Mouse (Mus musculus) lung, adult 2 months (tissue): ENCODE measurements around the gene Tpst2.

Experiments used
- CTCF ChIP-seq: fragments of 200-500 bp; IDR thresholded peaks from 2 replicates; pipeline ENCODE4 v1.5.1; 2011; ENCODE audit warnings: mild to moderate bottlenecking, low read length, control low read depth; ENCODE audit not compliant: insufficient read depth
- POLR2A ChIP-seq: fragments of 200-500 bp; IDR thresholded peaks from 2 replicates; pipeline ENCODE4 v1.6.1; 2011; ENCODE audit warnings: low read depth, mild to moderate bottlenecking, control low read depth, low read length, borderline replicate concordance; ENCODE audit errors: extremely low read depth

DNA sequence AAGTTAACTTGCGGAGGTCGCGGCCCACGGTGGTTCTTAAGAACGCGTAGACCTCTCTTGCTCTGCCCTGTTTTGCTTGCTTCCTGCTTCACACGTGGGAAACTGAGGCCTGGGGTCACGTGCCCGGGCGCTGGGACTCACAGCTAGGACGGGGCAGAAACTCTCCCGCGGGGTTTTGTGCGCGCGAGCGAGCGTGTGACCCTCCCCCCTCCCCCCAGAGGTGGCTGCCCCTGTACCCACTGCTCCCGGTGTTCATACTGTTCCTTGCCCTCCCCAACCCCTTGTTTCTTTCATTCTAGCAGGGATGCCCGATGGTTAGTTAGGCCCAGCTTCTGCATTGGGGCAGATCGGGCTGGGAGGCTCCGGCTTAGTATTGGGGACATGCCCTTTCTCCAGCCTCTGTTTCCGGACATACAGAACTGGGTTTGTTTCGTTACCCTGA, 437 bp downstream of the Tpst2 start:
- no peak for TF ChIP-seq POLR2A
- TF ChIP-seq CTCF: no peak
